Mouse (Mus musculus) MEL (cell line): ENCODE results near the gene Sgpl1. TPM values are rescaled to one million over a fixed set of nuclear protein-coding genes. Genes with fewer than 3 reads are reported as not detected.

Experiments
- DNase-seq: peaks from one replicate; pipeline ENCODE4 v3.0.0; 2011; ENCODE audit warnings: low read depth, low spot score
- H3K27ac ChIP-seq: 2 replicates; pipeline ENCODE4 v1.5.1; 2012; ENCODE audit warnings: low read depth, mild to moderate bottlenecking, control low read depth, low read length, moderate library complexity; ENCODE audit not compliant: control insufficient read depth
- H3K27me3 ChIP-seq, 2 experiments: fragments of 150-350 bp in 1 of 2; sonication (generic) in 1 of 2; 2 replicates each; pipeline ENCODE4 v1.6.1; 2012; ENCODE audit warnings: low read length in 2 of 2, mild to moderate bottlenecking in 2 of 2, improper control_type of control experiment in 1 of 2, moderate library complexity in 1 of 2; ENCODE audit not compliant: insufficient read depth in 2 of 2, control insufficient read depth in 1 of 2
- H3K36me3 ChIP-seq, 2 experiments: 2 replicates each; pipeline ENCODE4 v1.6.1; 2012 to 2014; ENCODE audit warnings: low read length in 2 of 2, improper control_type of control experiment in 1 of 2, inconsistent platforms in 1 of 2, mild to moderate bottlenecking in 1 of 2; ENCODE audit not compliant: insufficient read depth in 2 of 2, control insufficient read depth in 1 of 2
- H3K4me1 ChIP-seq, 2 experiments: fragments of 150-350 bp in 1 of 2; sonication (generic) in 1 of 2; 2 replicates each; pipeline ENCODE4 v1.6.1; 2012; ENCODE audit warnings: low read length in 2 of 2, improper control_type of control experiment in 1 of 2, mild to moderate bottlenecking in 1 of 2; ENCODE audit not compliant: insufficient read depth in 2 of 2, control insufficient read depth in 1 of 2
- H3K4me3 ChIP-seq, 2 experiments: fragments of 150-350 bp in 1 of 2; sonication (generic) in 1 of 2; 2 replicates each; pipeline ENCODE4 v1.5.1; 2012; ENCODE audit warnings: low read depth in 2 of 2, low read length in 2 of 2, mild to moderate bottlenecking in 2 of 2, moderate library complexity in 2 of 2, control low read depth in 1 of 2, improper control_type of control experiment in 1 of 2; ENCODE audit not compliant: control insufficient read depth in 1 of 2, insufficient read depth in 1 of 2
- H3K79me2 ChIP-seq: 2 replicates; pipeline ENCODE4 v1.6.1; 2012; ENCODE audit warnings: mild to moderate bottlenecking, low read length, moderate library complexity; ENCODE audit not compliant: control insufficient read depth, poor library complexity, insufficient read depth
- H3K9ac ChIP-seq: 2 replicates; pipeline ENCODE4 v1.6.1; 2012; ENCODE audit warnings: low read depth, mild to moderate bottlenecking, control low read depth, low read length, moderate library complexity; ENCODE audit not compliant: control insufficient read depth, poor library complexity, severe bottlenecking
- H3K9me3 ChIP-seq: fragments of 150-350 bp; sonication (generic); replicated peaks from 2 replicates; pipeline ENCODE4 v1.6.1; 2012; ENCODE audit warnings: mild to moderate bottlenecking, low read length, improper control_type of control experiment, moderate library complexity; ENCODE audit not compliant: insufficient read depth
- BHLHE40 ChIP-seq: IDR thresholded peaks from 2 replicates; pipeline ENCODE4 v1.6.1; 2012; ENCODE audit warnings: low read depth, mild to moderate bottlenecking, inconsistent platforms, low read length, improper control_type of control experiment, borderline replicate concordance
- CHD1 ChIP-seq: IDR thresholded peaks from 2 replicates; pipeline ENCODE4 v1.6.1; 2012; ENCODE audit warnings: low read depth, mild to moderate bottlenecking, inconsistent platforms, low read length, improper control_type of control experiment
- CHD2 ChIP-seq: IDR thresholded peaks from 2 replicates; pipeline ENCODE4 v1.6.1; 2011; ENCODE audit warnings: low read length, improper control_type of control experiment
- CTCF ChIP-seq, 3 experiments: IDR thresholded peaks in 2 of 3; conservative IDR thresholded peaks in 1 of 3; 2 replicates each; pipeline ENCODE4 v1.5.1; 2011 to 2012; ENCODE audit warnings: low read length in 3 of 3, low read depth in 2 of 3, mild to moderate bottlenecking in 2 of 3, improper control_type of control experiment in 1 of 3, inconsistent platforms in 1 of 3, mixed read lengths in 1 of 3, moderate library complexity in 1 of 3; ENCODE audit not compliant: control insufficient read depth in 1 of 3, insufficient read depth in 1 of 3, poor library complexity in 1 of 3, severe bottlenecking in 1 of 3
- E2F4 ChIP-seq: IDR thresholded peaks from 2 replicates; pipeline ENCODE4 v1.6.1; 2011; ENCODE audit warnings: low read depth, low read length, improper control_type of control experiment, borderline replicate concordance
- EP300 ChIP-seq, 2 experiments: IDR thresholded peaks; 2 replicates each; pipeline ENCODE4 v1.6.1; 2011; ENCODE audit warnings: improper control_type of control experiment in 2 of 2, low read length in 2 of 2, low read depth in 1 of 2, mild to moderate bottlenecking in 1 of 2
- ETS1 ChIP-seq: IDR thresholded peaks from 2 replicates; pipeline ENCODE4 v1.6.1; 2012; ENCODE audit warnings: low read depth, mild to moderate bottlenecking, inconsistent platforms, low read length, improper control_type of control experiment, moderate library complexity
- GABPA ChIP-seq: IDR thresholded peaks from 2 replicates; pipeline ENCODE4 v1.6.1; 2012; ENCODE audit warnings: low read depth, mild to moderate bottlenecking, inconsistent platforms, low read length, improper control_type of control experiment, moderate library complexity
- GATA1 ChIP-seq: IDR thresholded peaks from 2 replicates; pipeline ENCODE4 v1.6.1; 2011; ENCODE audit warnings: low read depth, low read length, improper control_type of control experiment
- HCFC1 ChIP-seq: IDR thresholded peaks from 2 replicates; pipeline ENCODE4 v1.6.1; 2012; ENCODE audit warnings: low read depth, mild to moderate bottlenecking, inconsistent platforms, low read length, improper control_type of control experiment, moderate library complexity
- JUND ChIP-seq: IDR thresholded peaks from 2 replicates; pipeline ENCODE4 v1.6.1; 2011; ENCODE audit warnings: low read depth, mild to moderate bottlenecking, improper control_type of control experiment, low read length
- KAT2A ChIP-seq: conservative IDR thresholded peaks from 2 replicates; pipeline ENCODE4 v1.6.1; 2012; ENCODE audit warnings: low read depth, low read length, improper control_type of control experiment, inconsistent platforms
- MAFK ChIP-seq: IDR thresholded peaks from 2 replicates; pipeline ENCODE4 v1.6.1; 2011; ENCODE audit warnings: low read depth, mild to moderate bottlenecking, low read length, improper control_type of control experiment, borderline replicate concordance
- MEF2A ChIP-seq: IDR thresholded peaks from 2 replicates; pipeline ENCODE4 v1.6.1; 2014; ENCODE audit warnings: low read depth, mild to moderate bottlenecking, inconsistent platforms, low read length, improper control_type of control experiment; ENCODE audit not compliant: poor library complexity, insufficient replicate concordance, severe bottlenecking; ENCODE audit errors: extremely low read depth
- MXI1 ChIP-seq: IDR thresholded peaks from 2 replicates; pipeline ENCODE4 v1.6.1; 2011; ENCODE audit warnings: mild to moderate bottlenecking, low read depth, low read length, improper control_type of control experiment
- MYB ChIP-seq: IDR thresholded peaks from 2 replicates; pipeline ENCODE4 v1.6.1; 2011; ENCODE audit warnings: mild to moderate bottlenecking, low read depth, low read length, improper control_type of control experiment
- MYC ChIP-seq: IDR thresholded peaks from 2 replicates; pipeline ENCODE4 v1.6.1; 2011; ENCODE audit warnings: low read depth, mild to moderate bottlenecking, low read length, improper control_type of control experiment, moderate library complexity
- NELFE ChIP-seq: IDR thresholded peaks from 2 replicates; pipeline ENCODE4 v1.6.1; 2011; ENCODE audit warnings: low read depth, low read length, improper control_type of control experiment
- NRF1 ChIP-seq: IDR thresholded peaks from 2 replicates; pipeline ENCODE4 v1.6.1; 2014; ENCODE audit warnings: low read depth, mild to moderate bottlenecking, inconsistent platforms, low read length, improper control_type of control experiment, moderate library complexity; ENCODE audit not compliant: poor library complexity, insufficient read depth, severe bottlenecking
- POLR2AphosphoS2 ChIP-seq: IDR thresholded peaks from 2 replicates; pipeline ENCODE4 v1.6.1; 2011; ENCODE audit warnings: low read length, improper control_type of control experiment
- POLR2AphosphoS5 ChIP-seq: IDR thresholded peaks from 2 replicates; pipeline ENCODE4 v1.6.1; 2012; ENCODE audit warnings: low read depth, borderline replicate concordance, mild to moderate bottlenecking, inconsistent platforms, low read length, moderate library complexity, mixed read lengths
- RAD21 ChIP-seq: IDR thresholded peaks from 2 replicates; pipeline ENCODE4 v1.6.1; 2011; ENCODE audit warnings: mild to moderate bottlenecking, low read depth, low read length, improper control_type of control experiment
- RCOR1 ChIP-seq: IDR thresholded peaks from 2 replicates; pipeline ENCODE4 v1.6.1; 2012; ENCODE audit warnings: low read depth, mild to moderate bottlenecking, inconsistent platforms, low read length, improper control_type of control experiment
- SIN3A ChIP-seq: IDR thresholded peaks from 2 replicates; pipeline ENCODE4 v1.6.1; 2012; ENCODE audit warnings: low read length, improper control_type of control experiment, inconsistent platforms
- SMC3 ChIP-seq: IDR thresholded peaks from 2 replicates; pipeline ENCODE4 v1.6.1; 2011; ENCODE audit warnings: low read depth, low read length, improper control_type of control experiment
- TAL1 ChIP-seq: IDR thresholded peaks from 2 replicates; pipeline ENCODE4 v1.6.1; 2012; ENCODE audit warnings: mild to moderate bottlenecking, inconsistent platforms, low read length, moderate library complexity, mixed read lengths
- TBP ChIP-seq: IDR thresholded peaks from 2 replicates; pipeline ENCODE4 v1.8.0; 2011; ENCODE audit warnings: low read depth, low read length, improper control_type of control experiment
- TCF12 ChIP-seq: IDR thresholded peaks from 2 replicates; pipeline ENCODE4 v1.6.1; 2014; ENCODE audit warnings: low read depth, mild to moderate bottlenecking, inconsistent platforms, low read length, improper control_type of control experiment, moderate library complexity
- UBTF ChIP-seq: IDR thresholded peaks from 2 replicates; pipeline ENCODE4 v1.6.1; 2012; ENCODE audit warnings: low read depth, mild to moderate bottlenecking, inconsistent platforms, low read length, improper control_type of control experiment, moderate library complexity, borderline replicate concordance; ENCODE audit not compliant: insufficient read depth
- USF1 ChIP-seq: IDR thresholded peaks from 2 replicates; pipeline ENCODE4 v1.6.1; 2014; ENCODE audit warnings: low read depth, mild to moderate bottlenecking, inconsistent platforms, low read length, improper control_type of control experiment, moderate library complexity
- USF2 ChIP-seq, 2 experiments: IDR thresholded peaks; 2 replicates each; pipeline ENCODE4 v1.6.1; 2011 to 2012; ENCODE audit warnings: improper control_type of control experiment in 2 of 2, low read length in 2 of 2, borderline replicate concordance in 1 of 2, inconsistent platforms in 1 of 2, low read depth in 1 of 2, mild to moderate bottlenecking in 1 of 2; ENCODE audit not compliant: insufficient read depth in 1 of 2
- ZKSCAN1 ChIP-seq: IDR thresholded peaks from 2 replicates; pipeline ENCODE4 v1.6.1; 2012; ENCODE audit warnings: low read depth, mild to moderate bottlenecking, inconsistent platforms, low read length, improper control_type of control experiment, moderate library complexity
- ZMIZ1 ChIP-seq: IDR thresholded peaks from 2 replicates; pipeline ENCODE4 v1.6.1; 2012; ENCODE audit warnings: low read depth, mild to moderate bottlenecking, inconsistent platforms, low read length, improper control_type of control experiment, moderate library complexity
- ZNF384 ChIP-seq: IDR thresholded peaks from 2 replicates; pipeline ENCODE4 v1.6.1; 2012; ENCODE audit warnings: low read depth, mild to moderate bottlenecking, inconsistent platforms, low read length, improper control_type of control experiment
- polyA plus RNA-seq, 2 experiments: library from polyadenylated mRNA; stranded (reverse) in 1 of 2; unstranded in 1 of 2; fragments of >175 nt in 1 of 2; fragments of >200 nt in 1 of 2; gene quantifications; 2 replicates each; pipeline versions ENCODE4 v1.2.1 to v1.2.4; 2012; ENCODE audit warnings: low replicate concordance in 2 of 2, low read depth in 1 of 2; ENCODE audit not compliant: insufficient read length in 2 of 2, insufficient read depth in 1 of 2, missing spikeins in 1 of 2
- total RNA-seq: library from RNA; depleted of rRNA; stranded (reverse); fragments of 300-350 nt; gene quantifications from 2 replicates; pipeline ENCODE4 v1.2.3, GENCODE M21; 2012; rRNA removed

Gene Sgpl1
- total RNA-seq, result 7.9 and 8.7 TPM in 2 replicates
- polyA plus RNA-seq, result 10 to 100 TPM in 1 of 2 experiments, not detected in 1; 11.7 TPM

DNA sequence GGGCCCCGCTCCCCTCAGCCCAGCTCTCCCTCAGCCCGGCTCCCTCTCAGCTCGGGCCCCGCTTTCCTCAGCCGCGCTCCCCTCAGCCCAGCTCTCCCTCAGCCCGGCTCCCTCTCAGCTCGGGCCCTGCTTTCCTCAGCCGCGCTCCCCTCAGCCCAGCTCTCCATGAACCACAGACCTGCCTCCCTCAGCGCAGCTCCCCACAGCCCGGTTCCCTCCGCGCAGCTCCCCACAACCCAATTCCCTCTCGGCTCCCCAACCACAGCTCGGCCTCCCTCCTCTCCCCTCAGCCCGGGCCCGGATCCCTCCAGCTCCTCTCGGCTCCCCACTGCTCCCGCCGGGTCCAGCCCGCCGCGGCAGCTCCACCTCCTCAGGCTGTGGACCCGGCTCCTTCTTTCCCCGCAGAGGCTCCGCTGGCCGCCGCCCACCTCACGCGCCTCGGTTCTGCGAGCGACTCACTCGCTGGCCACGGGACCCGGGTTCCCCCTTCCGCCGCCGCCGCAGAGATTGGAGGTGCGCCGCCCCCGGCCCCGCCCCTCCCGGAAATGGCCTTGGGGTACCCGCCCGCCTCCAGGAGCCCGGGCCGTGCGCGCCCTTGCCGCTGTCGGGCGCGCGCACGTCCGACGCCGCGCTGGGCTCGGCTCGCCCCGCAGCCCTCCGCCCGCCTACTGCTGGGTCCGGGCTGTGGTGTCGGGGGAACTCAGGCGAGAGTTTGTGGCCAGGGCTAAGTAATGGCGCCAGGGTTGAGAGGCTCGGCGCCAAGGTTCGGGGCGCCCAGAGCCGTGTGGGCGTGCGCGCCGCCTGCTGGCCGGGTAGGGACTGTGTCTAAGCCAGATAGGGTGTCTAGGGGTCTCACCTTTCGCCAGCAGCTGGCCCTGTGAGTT is at the start of gene Sgpl1:
Sgpl1 (minus strand) TSS at position 547 of the 884 bp plus-strand sequence.
- H3K27ac ChIP-seq, result peak within 1 kb of the TSS; percentile 71
- peaks cover 0 to 17% of the 10 kb centered on the region in 2 experiments; a peak in 2 of 4 replicates for H3K36me3 ChIP-seq
- no peaks in the 10 kb centered on the region for H3K9me3 ChIP-seq
- DNase-seq, result peak; percentile 91
- no peaks in the 10 kb centered on the region for H3K27me3 ChIP-seq
- H3K4me3 ChIP-seq, result peak within 1 kb of the TSS; percentile 75 to 81
- H3K79me2 ChIP-seq, result peaks cover 4% of the 10 kb centered on the region
- peak within 1 kb of the TSS; percentile 87 for H3K9ac ChIP-seq
- peaks cover 2 to 21% of the 10 kb centered on the region in 2 experiments for H3K4me1 ChIP-seq
- TF ChIP-seq ZNF384 (no peak), MAFK (no peak), USF1 (peak; percentile 70), SMC3 (no peak), CHD2 (no peak), MYC (no peak), ZMIZ1 (peak; percentile 64; the same call in 1 of the 2 replicates), BHLHE40 (peak; percentile 64; the same call in 1 of the 2 replicates), TAL1 (no peak), UBTF (peak; percentile 69; the same call in 1 of the 2 replicates), TBP (no peak), KAT2A (no peak), RCOR1 (peak; percentile 63; the same call in 1 of the 2 replicates), MYB (no peak), EP300 (IDR thresholded peaks at IDR 0.05; ENCODE audit: low read depth in 1 of 2, low read length in 2 of 2) (no peak), E2F4 (no peak), MXI1 (peak; percentile 60; the same call in 1 of the 2 replicates), NRF1 (no peak; the same call in 1 of the 2 replicates), MEF2A (no peak), CTCF (IDR thresholded peaks at IDR 0.05 in 2 of 3, conservative IDR thresholded peaks at IDR 0.05 in 1 of 3; ENCODE audit: control insufficient read depth in 1 of 3, insufficient read depth in 1 of 3, low read depth in 2 of 3, low read length in 3 of 3, poor library complexity in 1 of 3, severe bottlenecking in 1 of 3) (peak; percentile 62 to 81 (median 66)), ZKSCAN1 (no peak), JUND (no peak), HCFC1 (peak; percentile 65), TCF12 (peak; percentile 55; the same call in 1 of the 2 replicates), GATA1 (no peak), POLR2AphosphoS5 (no peak), NELFE (peak; percentile 54), SIN3A (no peak), CHD1 (no peak), POLR2AphosphoS2 (no peak), USF2 (IDR thresholded peaks at IDR 0.05; ENCODE audit: borderline replicate concordance in 1 of 2, insufficient read depth in 1 of 2, low read depth in 1 of 2, low read length in 2 of 2) (no peak), GABPA (no peak), ETS1 (0 out of 2 replicates have a peak, but pooled peaks have one; percentile 37), RAD21 (no peak)
